Mouse (Mus musculus): Measurements from ENCODE around the gene Pds5b.
"Not testable (repeated sequence)": the region's sequence is repeated elsewhere in the genome, so short reads cannot be mapped to it uniquely, and the experiment has no call there.

The Pds5b gene

DNA sequence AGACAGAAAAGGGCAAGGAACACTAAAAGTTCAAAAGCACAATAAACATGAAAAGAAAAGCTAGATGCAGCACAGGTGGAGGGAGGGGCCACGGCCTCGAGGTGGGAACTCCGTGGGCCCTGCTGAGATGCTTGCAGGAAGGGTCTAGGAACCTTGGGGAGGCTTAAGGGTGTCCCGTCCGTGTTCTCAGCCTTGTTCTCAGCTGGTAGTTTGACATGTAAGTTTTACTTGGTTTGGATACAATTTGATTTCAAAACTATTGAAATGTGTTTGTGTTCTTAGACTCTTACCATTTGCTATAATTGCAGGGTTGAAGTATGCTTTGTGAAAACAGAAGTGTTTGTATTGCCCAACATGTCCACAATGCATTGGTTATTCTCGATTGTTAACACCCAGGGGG, 149.2 kb downstream of the Pds5b start:
- no peak for DNase-seq (ENCODE audit: low spot score)

DNA sequence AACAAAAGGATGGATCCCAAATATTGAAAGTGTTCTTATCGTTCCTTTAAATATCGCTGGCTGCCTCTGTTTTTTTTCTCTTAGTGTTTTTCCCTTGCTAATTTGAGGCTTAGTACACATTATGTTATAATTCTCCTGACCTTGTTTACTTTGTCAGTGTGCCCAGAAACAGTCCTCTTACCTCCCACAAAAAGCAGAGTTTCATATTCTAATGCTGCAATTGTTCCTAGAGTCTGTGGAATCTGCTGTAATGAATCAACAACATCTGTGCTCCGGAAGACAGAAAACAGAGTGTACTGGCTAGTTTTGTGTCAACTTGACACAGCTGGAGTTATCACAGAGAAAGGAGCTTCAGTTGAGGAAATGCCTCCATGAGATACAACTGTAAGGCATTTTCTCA, 149.8 kb downstream of the Pds5b start:
- no peak for DNase-seq (ENCODE audit: low spot score)

DNA sequence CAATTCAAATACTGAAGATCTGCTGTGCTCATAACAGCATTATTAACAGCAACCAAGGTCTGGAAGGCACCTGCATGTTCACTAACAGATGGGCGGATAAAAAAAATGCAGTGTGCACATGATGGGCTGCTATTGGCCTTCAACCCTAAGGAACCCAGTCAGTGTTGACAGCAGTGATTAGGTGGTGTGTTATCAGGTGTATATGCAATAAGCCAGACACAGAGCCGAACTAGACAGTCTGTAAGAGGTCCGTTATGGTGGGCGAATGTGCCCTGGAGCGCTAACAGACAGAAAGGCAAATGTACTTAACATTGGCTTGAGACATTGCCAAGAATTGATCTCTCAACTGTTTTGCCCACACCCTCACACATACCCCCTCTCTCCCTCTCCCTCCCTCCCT, 156.0 kb downstream of the Pds5b start:
- no peak for DNase-seq (ENCODE audit: low spot score)

DNA sequence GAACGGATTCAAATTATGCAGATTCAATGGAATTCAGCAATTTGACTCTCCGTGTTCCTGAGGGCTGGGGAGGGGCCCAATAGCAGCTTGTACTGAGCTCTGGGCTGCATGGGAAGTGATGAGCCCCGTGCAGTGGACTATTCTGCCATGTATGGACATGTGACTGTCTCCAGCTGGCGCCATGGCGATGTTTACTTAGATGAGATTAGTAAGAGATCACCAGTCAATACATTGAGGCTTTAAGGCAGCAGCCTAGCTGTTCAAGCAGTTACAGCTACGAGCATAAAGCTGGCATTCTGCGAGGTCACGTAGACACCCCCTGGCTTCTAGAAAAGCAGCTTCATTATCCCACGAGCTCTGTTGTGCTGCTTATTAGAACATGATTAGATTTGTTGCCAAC, 157.2 kb downstream of the Pds5b start:
- DNase-seq (ENCODE audit: low spot score) = no peak

DNA sequence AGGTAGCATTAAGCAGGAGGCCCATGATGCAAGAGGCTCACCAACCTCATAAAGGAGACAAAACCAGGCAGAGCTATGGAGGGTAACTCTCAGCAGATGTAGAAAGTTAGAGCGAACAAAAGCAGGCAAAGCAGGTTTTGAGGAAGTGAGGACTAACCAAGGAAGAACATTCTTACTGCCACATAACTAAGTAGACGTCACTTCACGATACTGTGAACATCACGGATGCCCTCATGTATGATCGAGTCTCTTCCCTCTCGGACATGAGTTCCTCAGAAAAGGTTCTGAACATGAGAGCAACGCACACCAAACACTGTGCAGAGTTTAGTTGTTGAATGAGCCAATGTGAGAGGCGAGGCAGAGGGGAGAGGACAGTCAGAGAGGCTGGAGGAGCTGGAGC, 163.2 kb downstream of the Pds5b start:
- DNase-seq (ENCODE audit: low spot score) = no peak

DNA sequence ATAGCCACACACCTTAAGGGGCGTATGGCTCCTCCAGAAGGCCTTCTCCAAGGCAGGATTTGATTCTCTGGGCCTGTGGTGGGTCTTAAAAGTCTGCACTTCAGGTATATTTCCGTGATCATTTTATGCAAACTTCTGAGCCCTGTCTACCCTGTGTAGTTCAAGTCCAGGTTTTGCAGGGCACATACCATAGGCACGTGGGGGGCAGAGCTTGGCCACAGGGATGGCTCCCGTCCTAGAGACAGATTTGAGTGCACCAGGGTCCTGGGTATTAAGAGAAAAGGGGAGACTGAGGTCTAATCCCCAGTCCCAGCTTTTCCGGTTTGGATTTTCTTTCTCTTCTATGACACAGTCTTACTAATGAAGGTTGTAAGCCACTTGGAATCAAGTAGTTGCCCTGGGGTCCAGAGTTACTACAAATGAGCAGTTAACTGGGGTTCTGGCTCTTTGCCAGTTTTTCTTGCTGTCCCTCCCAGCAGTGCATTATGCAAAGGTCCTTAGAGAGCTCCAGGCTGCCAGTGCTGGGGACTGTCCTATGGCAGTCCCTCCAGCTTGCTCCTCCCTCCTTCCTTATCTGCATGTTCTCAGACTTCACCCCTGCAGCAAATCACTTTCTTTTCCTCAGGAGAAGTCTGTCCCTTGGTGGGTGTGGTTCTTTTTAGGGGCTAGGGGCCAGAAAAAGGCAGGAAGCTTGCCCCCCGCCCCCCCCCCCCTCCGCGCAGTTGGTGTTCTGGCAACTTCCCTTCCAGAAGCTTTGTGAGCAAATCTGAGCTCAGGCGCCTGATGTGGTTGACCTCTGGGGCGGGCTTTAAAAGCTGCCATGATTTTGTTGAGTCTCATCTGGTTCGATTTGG, 166.4 kb downstream of the Pds5b start:
- DNase-seq (ENCODE audit: low spot score) = no peak

DNA sequence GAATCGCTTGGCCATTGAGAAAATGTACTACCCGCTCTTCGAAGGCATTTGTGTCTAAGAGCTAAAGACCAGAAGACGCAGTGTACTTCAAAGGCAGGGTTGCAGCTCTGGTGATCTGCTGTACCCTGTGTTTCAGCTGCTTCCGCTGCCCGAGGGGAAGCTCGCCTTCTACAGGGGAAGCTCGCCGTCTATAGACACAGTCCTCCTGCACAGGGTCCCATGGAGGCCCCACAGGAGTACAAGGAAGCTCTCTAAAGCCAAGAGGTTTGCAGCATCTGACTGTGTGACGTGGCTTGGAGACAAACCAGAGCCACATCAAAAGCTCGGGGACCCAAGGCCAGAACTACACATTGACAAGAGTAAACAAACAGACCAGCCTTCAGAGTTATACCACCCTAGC, 167.1 kb downstream of the Pds5b start:
- peak; percentile 12 for DNase-seq (ENCODE audit: low spot score)

DNA sequence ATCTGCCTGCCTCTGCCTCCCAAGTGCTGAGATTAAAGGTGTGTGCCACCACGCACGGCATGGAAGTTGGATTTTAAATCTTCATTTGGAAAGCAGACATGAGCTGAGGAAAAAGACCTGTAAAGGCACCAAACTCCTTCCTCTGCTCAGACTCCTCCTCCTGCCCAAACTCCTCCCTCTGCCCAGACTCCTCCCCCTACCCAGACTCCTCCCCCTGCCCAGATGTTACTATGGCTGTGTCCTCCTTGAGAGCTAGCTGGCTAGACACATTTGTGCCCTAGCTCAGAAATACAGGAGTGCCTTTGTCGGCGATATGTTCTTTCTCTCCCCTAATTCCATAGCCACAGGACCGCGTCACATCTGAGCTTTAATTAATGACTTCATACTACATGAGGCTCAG, 172.4 kb downstream of the Pds5b start:
- DNase-seq (ENCODE audit: low spot score) = no peak

DNA sequence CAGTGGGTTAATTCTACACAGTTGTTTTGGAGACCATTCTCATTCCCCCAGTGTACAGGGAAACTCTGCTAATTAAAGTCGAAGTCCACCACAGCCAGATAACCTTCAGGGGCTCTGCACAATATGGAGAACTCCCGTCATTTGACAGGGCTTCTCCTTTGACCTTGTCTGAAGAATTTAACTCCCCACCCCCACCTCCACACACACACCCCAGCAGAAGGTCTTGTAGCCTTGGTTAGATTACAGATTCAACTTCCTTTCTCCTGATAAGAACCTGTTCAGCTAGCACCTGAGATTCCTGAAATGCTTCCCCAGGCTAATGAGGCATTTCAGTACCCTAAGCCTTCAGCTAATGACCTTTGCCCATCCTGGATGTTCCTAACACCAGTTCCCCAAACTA, 177.3 kb downstream of the Pds5b start:
- no peak for DNase-seq (ENCODE audit: low spot score)

DNA sequence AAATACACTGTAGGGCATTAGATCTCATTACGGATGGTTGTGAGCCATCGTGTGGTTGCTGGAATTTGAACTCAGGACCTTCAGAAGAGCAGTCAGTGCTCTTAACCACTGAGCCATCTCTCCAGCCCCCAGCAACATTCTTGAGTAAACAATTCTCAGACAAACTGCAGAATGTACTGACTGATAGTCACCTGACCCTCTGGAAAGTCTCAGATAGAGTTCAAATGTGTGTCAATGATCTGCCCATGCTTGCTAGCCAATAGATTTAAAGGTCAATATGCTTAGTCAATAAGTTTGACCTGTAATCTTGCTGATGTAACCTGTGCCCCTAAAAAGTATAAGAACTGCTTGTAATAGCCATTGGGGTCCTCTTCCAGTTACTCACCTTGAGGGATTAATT, 178.6 kb downstream of the Pds5b start:
- not testable (repeated sequence) for DNase-seq (ENCODE audit: low spot score)

DNA sequence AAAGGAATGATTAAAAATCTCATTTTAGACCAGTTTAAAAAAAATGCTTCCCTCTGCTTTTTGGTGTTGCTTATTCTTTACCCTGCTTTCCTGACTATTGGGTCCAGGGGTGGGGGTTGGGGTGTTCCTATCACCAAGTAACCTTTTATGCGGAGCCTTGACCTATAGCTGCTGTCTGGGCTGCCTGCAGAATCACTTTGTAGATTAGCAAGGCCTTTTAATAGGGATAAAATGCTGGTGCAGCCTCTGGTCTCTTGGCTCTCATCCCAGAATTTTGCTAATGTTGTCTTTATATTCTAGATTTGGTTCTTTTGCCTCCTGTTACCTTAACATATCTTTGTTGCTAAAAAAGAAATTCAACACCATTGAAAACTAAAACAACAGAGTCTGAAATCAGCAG, 181.0 kb downstream of the Pds5b start:
- DNase-seq (ENCODE audit: low spot score) = peak; percentile 43

DNA sequence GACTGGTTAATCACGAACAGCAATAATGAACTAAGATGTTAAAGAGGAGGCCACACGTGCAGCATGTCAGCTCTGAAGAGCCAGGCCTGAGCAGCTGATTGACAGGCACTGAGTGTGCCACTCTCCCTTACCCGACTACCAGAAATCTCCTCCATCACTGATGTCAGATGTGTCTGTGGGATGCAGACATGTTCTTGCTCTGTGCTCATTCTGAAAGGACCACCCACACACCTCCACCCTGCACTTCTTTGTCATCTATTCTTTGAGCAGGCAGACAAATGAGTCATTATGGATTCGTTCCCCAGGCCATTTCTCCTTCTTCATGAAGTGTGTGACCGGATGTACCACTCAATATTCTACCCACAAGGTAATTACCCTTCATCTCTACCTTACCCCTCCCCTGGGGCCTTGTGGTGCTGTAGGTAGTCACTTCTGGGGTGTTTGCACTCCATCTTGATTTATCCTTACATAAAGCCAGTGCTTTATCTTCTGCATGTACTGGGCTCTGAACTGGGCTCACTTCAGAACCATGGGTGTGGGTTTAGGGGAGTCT, 186.2 kb downstream of the Pds5b start:
- no peak for DNase-seq (ENCODE audit: low spot score)
